Mouse (Mus musculus) forebrain, embryonic 14.5 days (tissue): ENCODE data around the gene Prkar1a. TPM values are rescaled to one million over a fixed set of nuclear protein-coding genes. Genes with fewer than 3 reads are reported as not detected.

ENCODE experiments used
- ATAC-seq: fragments of 200-750 bp; cut with Nextera tagmentation; 2 replicates; pipeline ENCODE4 v1.8.0; 2017; ENCODE audit warnings: mild to moderate bottlenecking, moderate library complexity
- DNase-seq: peaks from one replicate; pipeline ENCODE4 v3.0.0-alpha.2; 2015; ENCODE audit warnings: low spot score
- H3K27ac ChIP-seq: fragments of 300-500 bp; sonication (generic); 2 replicates; pipeline ENCODE4 v1.5.1; 2014; ENCODE audit warnings: low read depth, mild to moderate bottlenecking, control low read depth, low read length, moderate library complexity
- H3K27me3 ChIP-seq: fragments of 300-500 bp; sonication (generic); replicated peaks from 2 replicates; pipeline ENCODE4 v1.6.1; 2014; ENCODE audit warnings: low read length, control low read depth, mixed read lengths; ENCODE audit not compliant: control insufficient read depth, insufficient read depth
- H3K36me3 ChIP-seq: fragments of 300-500 bp; sonication (generic); 2 replicates; pipeline ENCODE4 v1.6.1; 2014; ENCODE audit warnings: low read length, control low read depth; ENCODE audit not compliant: control insufficient read depth, insufficient read depth
- H3K4me1 ChIP-seq: fragments of 300-500 bp; sonication (generic); 2 replicates; pipeline ENCODE4 v1.6.1; 2014; ENCODE audit warnings: antibody characterized with exemption, low read length, control low read depth; ENCODE audit not compliant: control insufficient read depth, insufficient read depth
- H3K4me2 ChIP-seq: fragments of 300-500 bp; sonication (generic); 2 replicates; pipeline ENCODE4 v1.6.1; 2014; ENCODE audit warnings: mild to moderate bottlenecking, control low read depth, low read length
- H3K4me3 ChIP-seq: fragments of 300-500 bp; sonication (generic); 2 replicates; pipeline ENCODE4 v1.5.1; 2014; ENCODE audit warnings: low read depth, low read length, control low read depth
- H3K9ac ChIP-seq: fragments of 300-500 bp; sonication (generic); 2 replicates; pipeline ENCODE4 v1.6.1; 2014; ENCODE audit warnings: mild to moderate bottlenecking, low read length, control low read depth, moderate library complexity
- H3K9me3 ChIP-seq: fragments of 300-500 bp; sonication (generic); replicated peaks from 2 replicates; pipeline ENCODE4 v1.6.1; 2016; ENCODE audit warnings: low read length, control low read depth, mixed read lengths; ENCODE audit not compliant: control insufficient read depth
- WGBS: fragments of 180-500 bp; shearing (Covaris S2); extraction: QIAGEN DNeasy Blood & Tissue Kit; methylation state at CpG from one replicate; pipeline ENCODE4 v1.1.7; 2014; 5-methylcytosine and 5-hydroxymethylcytosine counted together
- polyA plus RNA-seq: library from polyadenylated mRNA; unstranded; fragments of >200 nt; fragmentation: Nextera tagmentation; extraction: Ambion mirVana; gene quantifications from 2 replicates; pipeline ENCODE4 v1.2.1, GENCODE M21; 2014

Gene Prkar1a
- polyA plus RNA-seq, 1 experiment from 2014 or later, result 504 TPM

- no peak overlapping the region for H3K4me3 ChIP-seq
- no peaks in the 10 kb centered on the region for H3K36me3 ChIP-seq
- H3K27ac ChIP-seq, result no peak overlapping the region
- no peaks in the 10 kb centered on the region for H3K9me3 ChIP-seq
- ATAC-seq, result no peak
- DNase-seq, result no peak
- H3K4me2 ChIP-seq, result no peak overlapping the region
- no peaks in the 10 kb centered on the region for H3K4me1 ChIP-seq
- WGBS, result 34% methylated on average over 3 of the region's 3 CpGs
- H3K9ac ChIP-seq, result no peak overlapping the region
- H3K27me3 ChIP-seq, result no peaks in the 10 kb centered on the region
Observed at GRCm38 (mm10) chr11:109692737-109693136, 43.5 kb downstream of the Prkar1a start.

GRCm38 (mm10) chr11:109696519-109696918 is 47.3 kb downstream of the Prkar1a start:
- WGBS, result 92% methylated on average over 4 of the region's 4 CpGs
- ATAC-seq, result no peak
- H3K36me3 ChIP-seq, result no peaks in the 10 kb centered on the region
- H3K27ac ChIP-seq, result no peak overlapping the region
- no peaks in the 10 kb centered on the region for H3K27me3 ChIP-seq
- no peaks in the 10 kb centered on the region for H3K9me3 ChIP-seq
- H3K9ac ChIP-seq, result no peak overlapping the region
- no peak overlapping the region for H3K4me3 ChIP-seq
- DNase-seq, result no peak
- no peak overlapping the region for H3K4me2 ChIP-seq
- no peaks in the 10 kb centered on the region for H3K4me1 ChIP-seq

DNA sequence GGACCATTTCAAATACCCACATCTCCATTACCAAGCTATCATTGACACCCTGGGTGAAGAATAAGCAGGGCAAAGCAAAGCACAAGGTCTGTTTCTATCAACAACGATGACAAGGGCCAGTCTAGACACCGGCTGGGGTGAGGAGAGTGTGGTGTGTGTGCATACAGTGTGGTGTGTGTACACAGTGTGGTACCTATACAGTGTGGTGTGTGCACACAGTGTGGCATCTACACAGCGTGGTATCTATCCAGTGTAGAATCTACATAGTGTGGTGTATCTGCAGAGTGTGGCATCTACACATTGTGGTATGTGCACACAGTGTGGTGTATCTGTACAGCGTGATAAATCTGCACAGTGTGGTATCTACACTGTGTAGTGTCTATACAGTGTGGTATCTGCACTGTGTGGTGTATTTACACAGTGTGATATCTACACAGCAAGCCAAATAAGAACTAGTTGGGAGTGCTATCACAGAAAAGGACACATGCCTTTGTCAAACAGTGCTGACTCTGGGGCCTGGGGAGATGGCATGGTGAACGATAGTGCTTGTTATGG is 48.0 kb downstream of the Prkar1a start:
- H3K4me3 ChIP-seq, result no peak overlapping the region
- 89% methylated on average over 5 of the region's 5 CpGs for WGBS
- no peaks in the 10 kb centered on the region for H3K9me3 ChIP-seq
- H3K36me3 ChIP-seq, result no peaks in the 10 kb centered on the region
- no peak for DNase-seq
- no peaks in the 10 kb centered on the region for H3K27me3 ChIP-seq
- no peak overlapping the region for H3K4me2 ChIP-seq
- no peaks in the 10 kb centered on the region for H3K4me1 ChIP-seq
- ATAC-seq, result no peak
- no peak overlapping the region for H3K9ac ChIP-seq
- no peak overlapping the region for H3K27ac ChIP-seq

- Histone ChIP-seq H3K4me3 (no peak overlapping the region), H3K9me3 (no peaks in the 10 kb centered on the region), H3K4me1 (0 out of 2 replicates have a peak, but pooled peaks cover 1% of the 10 kb centered on the region), H3K27ac (no peak overlapping the region), H3K9ac (no peak overlapping the region), H3K36me3 (no peaks in the 10 kb centered on the region), H3K4me2 (no peak overlapping the region), H3K27me3 (no peaks in the 10 kb centered on the region)
- ATAC-seq, result no peak
- DNase-seq, result no peak
- 94% methylated on average over 10 of the region's 10 CpGs for WGBS
Observed at GRCm38 (mm10) chr11:109698740-109699139, 49.5 kb downstream of the Prkar1a start.

- no peak overlapping the region for H3K9ac ChIP-seq
- H3K27me3 ChIP-seq, result no peaks in the 10 kb centered on the region
- no peaks in the 10 kb centered on the region for H3K9me3 ChIP-seq
- 74% methylated on average over 2 of the region's 2 CpGs for WGBS
- H3K4me1 ChIP-seq, result 0 out of 2 replicates have a peak, but pooled peaks cover 3% of the 10 kb centered on the region
- H3K4me3 ChIP-seq, result no peak overlapping the region
- H3K27ac ChIP-seq, result no peak overlapping the region
- no peaks in the 10 kb centered on the region for H3K36me3 ChIP-seq
- no peak for DNase-seq
- H3K4me2 ChIP-seq, result no peak overlapping the region
- no peak for ATAC-seq
Observed at GRCm38 (mm10) chr11:109699784-109700183, 50.6 kb downstream of the Prkar1a start.

DNA sequence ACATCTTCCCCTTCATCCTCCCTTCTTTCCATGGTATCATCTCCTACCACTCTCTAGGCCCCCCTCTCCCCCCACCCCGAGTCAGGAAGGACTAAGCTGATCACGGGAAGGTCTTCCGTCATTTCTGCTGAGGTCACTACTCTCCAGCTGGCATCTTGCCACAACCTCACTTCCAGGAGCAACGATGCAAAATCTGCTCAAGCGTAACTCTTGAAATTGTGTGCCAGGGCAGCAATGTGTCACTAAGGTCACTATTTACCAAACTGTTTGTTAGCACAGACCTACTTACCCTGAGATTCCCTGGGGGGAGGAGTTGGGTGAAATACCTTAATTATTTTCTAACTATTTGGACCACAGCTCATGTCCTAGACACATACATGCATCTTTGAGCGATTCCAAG is 51.6 kb downstream of the Prkar1a start:
- Histone ChIP-seq H3K9me3 (no peaks in the 10 kb centered on the region), H3K36me3 (no peaks in the 10 kb centered on the region), H3K4me3 (no peak overlapping the region), H3K4me2 (no peak overlapping the region), H3K4me1 (0 out of 2 replicates have a peak, but pooled peaks cover 3% of the 10 kb centered on the region), H3K27me3 (no peaks in the 10 kb centered on the region), H3K27ac (no peak overlapping the region), H3K9ac (no peak overlapping the region)
- DNase-seq (no peak), ATAC-seq (no peak)
- WGBS, result 62% methylated on average over 6 of the region's 6 CpGs

DNA sequence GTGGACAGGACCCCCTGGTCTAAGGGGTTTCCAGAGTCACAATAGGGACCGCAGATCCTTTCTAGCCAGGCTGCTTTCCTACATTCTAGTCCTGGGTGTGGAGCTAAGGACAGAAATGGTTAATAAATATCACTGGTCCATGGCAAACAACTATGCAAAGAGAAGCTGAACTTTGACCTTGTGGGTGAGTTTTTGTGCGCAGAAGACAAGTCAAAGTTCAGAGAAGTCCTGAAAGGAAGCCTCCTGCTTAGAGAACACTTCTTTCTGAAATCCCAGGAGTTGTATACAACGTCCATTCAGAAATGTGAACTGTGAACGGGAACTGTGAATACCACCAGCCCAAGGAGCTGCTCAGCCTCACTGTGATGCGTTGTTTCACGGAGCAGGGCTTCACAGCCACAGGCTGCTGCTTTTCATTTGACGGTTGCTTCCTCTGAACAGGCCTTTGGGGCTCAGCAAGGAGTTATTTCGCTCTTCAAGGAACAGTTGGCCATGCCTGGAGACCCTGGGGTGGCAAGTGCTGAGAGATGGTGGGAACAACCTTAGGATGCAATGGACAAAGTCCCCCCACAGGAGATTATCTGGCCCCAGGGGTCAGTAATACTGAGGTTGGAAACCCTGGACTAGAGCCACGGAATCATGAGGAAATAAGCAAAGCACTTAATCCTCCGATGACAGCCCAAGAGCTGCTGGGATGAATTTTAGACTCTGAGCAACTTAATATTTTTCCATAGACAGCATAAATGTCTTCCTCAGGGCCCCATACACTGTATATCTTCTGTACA is 53.0 kb downstream of the Prkar1a start:
- H3K27me3 ChIP-seq, result no peaks in the 10 kb centered on the region
- no peak overlapping the region for H3K4me3 ChIP-seq
- 0 out of 2 replicates have a peak, but pooled peaks cover 3% of the 10 kb centered on the region for H3K4me1 ChIP-seq
- no peak for ATAC-seq
- 65% methylated on average over 10 of the region's 10 CpGs for WGBS
- H3K36me3 ChIP-seq, result no peaks in the 10 kb centered on the region
- no peak overlapping the region for H3K4me2 ChIP-seq
- H3K9me3 ChIP-seq, result no peaks in the 10 kb centered on the region
- no peak for DNase-seq
- no peak overlapping the region for H3K9ac ChIP-seq
- H3K27ac ChIP-seq, result no peak overlapping the region

DNA sequence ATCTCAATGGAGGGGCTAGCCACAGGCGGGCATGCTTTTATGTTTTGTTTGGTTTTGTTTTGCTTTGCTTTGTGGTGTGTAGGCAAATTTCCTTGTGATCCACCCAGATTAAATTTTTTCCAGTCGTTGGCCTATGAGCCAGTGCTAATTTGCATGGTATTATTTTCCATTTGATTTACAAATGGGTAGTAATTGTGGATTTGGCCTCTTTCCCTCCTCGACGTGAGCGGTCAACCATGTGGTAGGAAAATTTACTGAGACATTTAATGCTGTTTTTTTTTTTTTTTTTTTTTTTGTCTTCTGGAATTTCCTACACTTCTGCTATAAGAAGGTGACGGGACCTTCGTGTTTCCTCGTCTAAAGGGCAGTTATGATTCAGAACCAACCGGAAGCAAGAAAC is 54.6 kb downstream of the Prkar1a start:
- Histone ChIP-seq H3K4me1 (0 out of 2 replicates have a peak, but pooled peaks cover 3% of the 10 kb centered on the region), H3K36me3 (no peaks in the 10 kb centered on the region), H3K4me2 (no peak overlapping the region), H3K27ac (no peak overlapping the region), H3K4me3 (no peak overlapping the region), H3K9ac (no peak overlapping the region), H3K9me3 (no peaks in the 10 kb centered on the region), H3K27me3 (no peaks in the 10 kb centered on the region)
- no peak for ATAC-seq
- 62% methylated on average over 9 of the region's 9 CpGs for WGBS
- no peak for DNase-seq
